Mouse (Mus musculus) limb, embryonic 11.5 days (tissue): ENCODE results near the gene Sohlh2. TPM values are rescaled to one million over a fixed set of nuclear protein-coding genes. Genes with fewer than 3 reads are reported as not detected.

Source experiments
- ATAC-seq: fragments of 200-750 bp; cut with Nextera tagmentation; 2 replicates; pipeline ENCODE4 v1.8.0; 2017; ENCODE audit warnings: low read depth; ENCODE audit not compliant: insufficient number of reproducible peaks, low FRiP score, low TSS enrichment
- DNase-seq: peaks from one replicate; pipeline ENCODE4 v3.0.0-alpha.2; 2015; ENCODE audit warnings: low spot score
- H3K27ac ChIP-seq: fragments of 300-500 bp; sonication (generic); replicated peaks from 2 replicates; pipeline ENCODE4 v1.5.1; 2014; ENCODE audit warnings: low read depth, mild to moderate bottlenecking, low read length
- H3K27me3 ChIP-seq: fragments of 300-500 bp; sonication (generic); 2 replicates; pipeline ENCODE4 v1.6.1; 2014; ENCODE audit warnings: mild to moderate bottlenecking, low read length, mixed read lengths; ENCODE audit not compliant: control insufficient read depth, insufficient read depth
- H3K36me3 ChIP-seq: fragments of 300-500 bp; sonication (generic); 2 replicates; pipeline ENCODE4 v1.6.1; 2014; ENCODE audit warnings: mild to moderate bottlenecking, low read length, moderate library complexity, mixed read lengths; ENCODE audit not compliant: control insufficient read depth, insufficient read depth
- H3K4me1 ChIP-seq: fragments of 300-500 bp; sonication (generic); 2 replicates; pipeline ENCODE4 v1.6.1; 2014; ENCODE audit warnings: low read length, mixed read lengths; ENCODE audit not compliant: control insufficient read depth, insufficient read depth
- H3K4me2 ChIP-seq: fragments of 300-500 bp; sonication (generic); 2 replicates; pipeline ENCODE4 v1.6.1; 2014; ENCODE audit warnings: low read depth, mild to moderate bottlenecking, moderate library complexity; ENCODE audit not compliant: severe bottlenecking
- H3K4me3 ChIP-seq: fragments of 300-500 bp; sonication (generic); 2 replicates; pipeline ENCODE4 v1.5.1; 2014; ENCODE audit warnings: low read depth, low read length
- H3K9ac ChIP-seq: fragments of 300-500 bp; sonication (generic); 2 replicates; pipeline ENCODE4 v1.6.1; 2014; ENCODE audit warnings: mild to moderate bottlenecking, low read length
- H3K9me3 ChIP-seq: fragments of 300-500 bp; sonication (generic); 2 replicates; pipeline ENCODE4 v1.6.1; 2016; ENCODE audit warnings: low read length; ENCODE audit not compliant: control insufficient read depth
- WGBS: fragments of 180-500 bp; shearing (Covaris S2); extraction: QIAGEN DNeasy Blood & Tissue Kit; methylation state at CpG from one replicate; pipeline ENCODE4 v1.1.7; 2014; 5-methylcytosine and 5-hydroxymethylcytosine counted together
- polyA plus RNA-seq: library from polyadenylated mRNA; unstranded; fragments of >200 nt; fragmentation: Nextera tagmentation; extraction: Ambion mirVana; gene quantifications from 2 replicates; pipeline ENCODE4 v1.2.1, GENCODE M21; 2014

Gene Sohlh2
- polyA plus RNA-seq, 1 experiment from 2014 or later, result not detected

GRCm38 (mm10) chr3:55151656-55152433 lies 30.0 kb upstream of the Sohlh2 start:
- no peaks in the 10 kb centered on the region for H3K4me1 ChIP-seq
- H3K9ac ChIP-seq, result no peak overlapping the region
- DNase-seq (peak; percentile 73), ATAC-seq (no peak)
- no peaks in the 10 kb centered on the region for H3K9me3 ChIP-seq
- H3K36me3 ChIP-seq, result no peaks in the 10 kb centered on the region
- H3K4me2 ChIP-seq, result no peak overlapping the region
- H3K27me3 ChIP-seq, result no peaks in the 10 kb centered on the region
- 31% methylated on average over 7 of the region's 7 CpGs for WGBS
- H3K4me3 ChIP-seq, result no peak overlapping the region
- H3K27ac ChIP-seq, result no peak overlapping the region

- no peaks in the 10 kb centered on the region for H3K4me1 ChIP-seq
- H3K4me3 ChIP-seq, result no peak overlapping the region
- no peaks in the 10 kb centered on the region for H3K36me3 ChIP-seq
- no peaks in the 10 kb centered on the region for H3K27me3 ChIP-seq
- H3K9ac ChIP-seq, result no peak overlapping the region
- no peaks in the 10 kb centered on the region for H3K9me3 ChIP-seq
- ATAC-seq (no peak), DNase-seq (no peak)
- H3K27ac ChIP-seq, result no peak overlapping the region
- no peak overlapping the region for H3K4me2 ChIP-seq
- WGBS, result 69% methylated on average over 6 of the region's 6 CpGs
These were observed 29.0 kb upstream of the Sohlh2 start for GRCm38 (mm10) chr3:55152673-55153334.

GRCm38 (mm10) chr3:55154163-55154562 lies 27.7 kb upstream of the Sohlh2 start:
- H3K36me3 ChIP-seq, result no peaks in the 10 kb centered on the region
- H3K27ac ChIP-seq, result no peak overlapping the region
- no peak overlapping the region for H3K4me2 ChIP-seq
- no peak for ATAC-seq
- H3K9ac ChIP-seq, result no peak overlapping the region
- WGBS, result 94% methylated on average over 7 of the region's 7 CpGs
- no peaks in the 10 kb centered on the region for H3K4me1 ChIP-seq
- H3K27me3 ChIP-seq, result no peaks in the 10 kb centered on the region
- H3K9me3 ChIP-seq, result no peaks in the 10 kb centered on the region
- no peak for DNase-seq
- H3K4me3 ChIP-seq, result no peak overlapping the region

- H3K4me2 ChIP-seq, result no peak overlapping the region
- no peak overlapping the region for H3K9ac ChIP-seq
- no peaks in the 10 kb centered on the region for H3K27me3 ChIP-seq
- WGBS, result 68% methylated on average over 5 of the region's 5 CpGs
- no peaks in the 10 kb centered on the region for H3K36me3 ChIP-seq
- H3K4me3 ChIP-seq, result no peak overlapping the region
- no peaks in the 10 kb centered on the region for H3K4me1 ChIP-seq
- no peak overlapping the region for H3K27ac ChIP-seq
- no peaks in the 10 kb centered on the region for H3K9me3 ChIP-seq
- DNase-seq, result no peak
- no peak for ATAC-seq
These were observed 24.4 kb upstream of the Sohlh2 start for GRCm38 (mm10) chr3:55157413-55157812.

GRCm38 (mm10) chr3:55161144-55161543 lies 20.7 kb upstream of the Sohlh2 start:
- Histone ChIP-seq H3K36me3 (no peaks in the 10 kb centered on the region), H3K4me3 (no peak overlapping the region), H3K4me1 (no peaks in the 10 kb centered on the region), H3K27ac (no peak overlapping the region), H3K9me3 (no peaks in the 10 kb centered on the region), H3K27me3 (no peaks in the 10 kb centered on the region), H3K9ac (no peak overlapping the region), H3K4me2 (no peak overlapping the region)
- DNase-seq, result no peak
- WGBS, result 80% methylated on average over 7 of the region's 7 CpGs
- ATAC-seq, result no peak

- WGBS, result 73% methylated on average over 4 of the region's 4 CpGs
These were observed 18.3 kb upstream of the Sohlh2 start for GRCm38 (mm10) chr3:55163510-55163909.

GRCm38 (mm10) chr3:55172478-55172877 lies 9.3 kb upstream of the Sohlh2 start:
- WGBS, result 79% methylated on average over 3 of the region's 3 CpGs
- ATAC-seq (no peak), DNase-seq (no peak)
- no peaks in the 10 kb centered on the region for H3K27me3 ChIP-seq
- H3K4me1 ChIP-seq, result no peaks in the 10 kb centered on the region
- H3K4me3 ChIP-seq, result no peak overlapping the region
- no peak overlapping the region for H3K27ac ChIP-seq
- H3K9me3 ChIP-seq, result no peaks in the 10 kb centered on the region
- H3K9ac ChIP-seq, result no peak overlapping the region
- no peak overlapping the region for H3K4me2 ChIP-seq
- no peaks in the 10 kb centered on the region for H3K36me3 ChIP-seq

More at GRCm38 (mm10) chr3:55163510-55163909, 18.3 kb upstream of the Sohlh2 start:
- no peaks in the 10 kb centered on the region for H3K27me3 ChIP-seq
- H3K36me3 ChIP-seq, result no peaks in the 10 kb centered on the region
- H3K4me1 ChIP-seq, result no peaks in the 10 kb centered on the region
- H3K9me3 ChIP-seq, result no peaks in the 10 kb centered on the region
- no peak for DNase-seq
- no peak overlapping the region for H3K9ac ChIP-seq
- no peak overlapping the region for H3K27ac ChIP-seq
- no peak overlapping the region for H3K4me3 ChIP-seq
- ATAC-seq, result no peak
- no peak overlapping the region for H3K4me2 ChIP-seq

- 65% methylated on average over 6 of the region's 6 CpGs for WGBS
- H3K4me2 ChIP-seq, result no peak overlapping the region
- H3K9me3 ChIP-seq, result no peaks in the 10 kb centered on the region
- no peaks in the 10 kb centered on the region for H3K27me3 ChIP-seq
- H3K36me3 ChIP-seq, result no peaks in the 10 kb centered on the region
- H3K4me3 ChIP-seq, result no peak overlapping the region
- DNase-seq (no peak), ATAC-seq (no peak)
- no peaks in the 10 kb centered on the region for H3K4me1 ChIP-seq
- H3K9ac ChIP-seq, result no peak overlapping the region
- H3K27ac ChIP-seq, result no peak overlapping the region
These were observed 4.6 kb upstream of the Sohlh2 start for GRCm38 (mm10) chr3:55177271-55177670.
